8 mouse cellular contexts compared by ENCODE assay signal in the genomic region with DNA sequence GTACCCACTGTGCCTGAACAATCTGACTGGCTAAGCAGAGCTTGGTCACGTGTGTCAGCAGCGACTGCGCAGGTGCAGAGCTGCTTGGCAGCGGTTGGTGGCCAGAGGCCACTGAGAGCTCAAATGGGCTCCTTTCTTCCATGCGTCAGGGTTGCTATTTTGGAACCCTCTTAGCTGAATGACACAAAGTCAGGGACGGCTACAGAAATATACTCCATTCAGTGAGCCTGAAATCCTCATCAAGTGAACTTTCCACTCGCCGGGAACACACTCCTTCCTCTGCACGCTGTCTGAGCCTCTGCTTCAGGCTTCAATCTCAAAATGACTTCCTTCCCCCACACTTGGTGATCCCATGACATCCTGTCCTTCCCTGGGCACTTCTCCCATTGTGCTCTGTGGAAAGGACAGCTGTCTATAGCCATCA. TPM values are rescaled to one million over a fixed set of nuclear protein-coding genes. Genes with fewer than 3 reads are reported as not detected.
DNase-seq lines count a peak whose midpoint lies in the region; ATAC-seq lines count a peak whose summit lies in the region.

No protein-coding gene starts in this region.

- H3K27me3 ChIP-seq in kidney, embryonic 15.5 days = no peaks in the 10 kb centered on the region
- H3K27me3 ChIP-seq in neural tube, embryonic 12.5 days (replicated peaks) = no peaks in the 10 kb centered on the region

- WGBS in kidney, embryonic 15.5 days = 52% methylated on average over 9 of the region's 9 CpGs
- WGBS in neural tube, embryonic 12.5 days = 62% methylated on average over 9 of the region's 9 CpGs

- intact Hi-C loops in gastrocnemius, postnatal 14 days (cut with DNase I; ENCODE audit: low total_unique reads) = no loop called here

- no peak overlapping the region for H3K9ac ChIP-seq in kidney, embryonic 15.5 days
- no peak overlapping the region for H3K9ac ChIP-seq in neural tube, embryonic 12.5 days

- 0 out of 2 replicates have a peak, but pooled peaks cover 5% of the 10 kb centered on the region for H3K9me3 ChIP-seq in kidney, embryonic 15.5 days (replicated peaks)
- H3K9me3 ChIP-seq in neural tube, embryonic 12.5 days = peaks cover 9% of the 10 kb centered on the region; the same call in 1 of the 2 replicates

- peaks cover 44% of the 10 kb centered on the region for H3K4me1 ChIP-seq in kidney, embryonic 15.5 days
- peaks cover 17% of the 10 kb centered on the region for H3K4me1 ChIP-seq in neural tube, embryonic 12.5 days

- H3K36me3 ChIP-seq in kidney, embryonic 15.5 days = peaks cover 35% of the 10 kb centered on the region
- H3K36me3 ChIP-seq in neural tube, embryonic 12.5 days = peaks cover 14% of the 10 kb centered on the region

- no peak overlapping the region for H3K4me3 ChIP-seq in kidney, embryonic 15.5 days (replicated peaks)
- H3K4me3 ChIP-seq in neural tube, embryonic 12.5 days = no peak overlapping the region

- H3K27ac ChIP-seq in kidney, embryonic 15.5 days = peak overlapping the region; percentile 88
- H3K27ac ChIP-seq in neural tube, embryonic 12.5 days = no peak overlapping the region

- DNase-seq in kidney, adult 18-20 months = peak; percentile 45
- DNase-seq in kidney, adult 11 months = no peak
- peak; percentile 45 to 61 for DNase-seq in cerebellum, postnatal 14 days
- peak; percentile 79 for DNase-seq in gastrocnemius, postnatal 14 days

- no peak overlapping the region for H3K4me2 ChIP-seq in kidney, embryonic 15.5 days
- H3K4me2 ChIP-seq in neural tube, embryonic 12.5 days (replicated peaks) = no peak overlapping the region

- no peak for ATAC-seq in kidney, embryonic 15.5 days (replicated peaks; ENCODE audit: low FRiP score)
- ATAC-seq in neural tube, embryonic 12.5 days (ENCODE audit: low FRiP score, low read depth) = peak; percentile 15; the same call in 1 of the 2 replicates
- ATAC-seq in megakaryocyte progenitor cell, adult 5-6 weeks (replicated peaks; ENCODE audit: poor library complexity) = no peak
- no peak for ATAC-seq in monocyte, adult 5-6 weeks (replicated peaks; ENCODE audit: insufficient number of reproducible peaks, low FRiP score, low TSS enrichment, poor library complexity, severe bottlenecking)

RNA-seq across cellular contexts. Expression of gene Mpzl1, which starts 16.1 kb away (rescaled TPM):
- 10 to 100 TPM; 23.8 to 25.6 TPM for total RNA-seq in gastrocnemius, postnatal 14 days (2021)
- polyA plus RNA-seq in kidney, embryonic 15.5 days (2015; fragmentation: Nextera tagmentation; extraction: Ambion mirVana) = 203 and 207 TPM in 2 replicates
- 140 and 147 TPM in 2 replicates for polyA plus RNA-seq in neural tube, embryonic 12.5 days (2016; fragmentation: Nextera tagmentation; extraction: Ambion mirVana)
- total RNA-seq in megakaryocyte progenitor cell, adult 5-6 weeks (2015) = 2.3 and 4.1 TPM in 2 replicates
- total RNA-seq in megakaryocyte progenitor cell, adult 5-6 weeks (2017) = 0.33 and 0.84 TPM in 2 replicates
- not detected in 3 replicates for total RNA-seq in monocyte, adult 5-6 weeks (2017)

Comparison
In these comparisons a context has a peak if more than half of its experiments do, and no peak if none do; other contexts are left out.
1. RNA of gene Mpzl1, which starts 16.1 kb away (total RNA-seq): 23.8 to 25.6 TPM in gastrocnemius, postnatal 14 days; 0.33 to 4.1 TPM in megakaryocyte progenitor cell, adult 5-6 weeks and not detected in monocyte, adult 5-6 weeks; every median in the first group is over 4 times any median in the second.